Comparison of ENCODE assay signal across 23 mouse cellular contexts in the genomic region with DNA sequence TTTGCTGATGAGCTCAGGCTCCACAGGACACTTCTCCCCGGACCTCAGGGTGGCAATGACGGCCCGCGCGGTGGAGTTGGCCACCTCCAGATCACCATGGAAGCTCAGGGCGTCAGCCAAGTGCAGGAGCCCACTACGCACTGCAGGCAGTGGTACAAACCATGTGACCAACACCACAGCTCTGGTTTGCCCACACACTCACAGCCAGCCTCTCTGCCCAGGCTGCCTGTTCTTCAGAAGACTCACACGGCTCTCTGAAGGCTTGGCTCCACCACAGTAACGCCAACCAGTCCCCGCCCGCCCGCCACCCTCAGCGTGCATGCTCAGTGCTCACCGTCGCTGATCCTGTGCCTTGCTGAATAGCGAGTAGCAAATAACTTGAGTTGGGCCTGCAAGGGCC. TPM values are rescaled to one million over a fixed set of nuclear protein-coding genes. Genes with fewer than 3 reads are reported as not detected.
DNase-seq lines count a peak whose midpoint lies in the region; ATAC-seq lines count a peak whose summit lies in the region.
"Had no signal": no experiment of that assay in that cellular context is flagged by ENCODE, and none has a peak within 500 bp of the region (broad histone marks: within the 10 kb centered on the region; RNA-seq: fewer than 3 reads in every experiment).

No protein-coding gene starts in this region.

- ATAC-seq in midbrain, embryonic 16.5 days = no peak
- ATAC-seq: forebrain, embryonic 15.5 days; inflammation-experienced regulatory T-cells, adult 6 months had no signal

- DNase-seq in layer of hippocampus, adult 18-20 months (ENCODE audit: low spot score in 2 of 2) = peak; percentile 39 to 66
- no peak for DNase-seq in layer of hippocampus, postnatal 10 days (ENCODE audit: low spot score in 2 of 2)
- DNase-seq in right cerebral cortex, postnatal 25 days = peak; percentile 74
- DNase-seq in right cerebral cortex, postnatal 4 days = no peak
- peak; percentile 40 to 59 for DNase-seq in left cerebral cortex, postnatal 14 days (ENCODE audit: low spot score in 2 of 2)
- DNase-seq in urinary bladder, adult 2 months (ENCODE audit: low spot score) = no peak
- DNase-seq: adrenal gland, adult 8-10 months; cerebellum, adult 9-11 months; heart, adult 18-20 months; kidney, adult 2 months; kidney, postnatal 25 days; lung, adult 2 months; lung, postnatal 36 days; spleen, adult 18-20 months; thymus, postnatal 36 days had no signal

- no peak overlapping the region for H3K27ac ChIP-seq in midbrain, embryonic 16.5 days (ENCODE audit: low read length)
- H3K27ac ChIP-seq: embryonic facial prominence, embryonic 13.5 days; forebrain, embryonic 15.5 days; heart, embryonic 13.5 days; hindbrain, embryonic 13.5 days had no signal

- WGBS in midbrain, embryonic 16.5 days = 89% methylated on average over 16 of the region's 16 CpGs

- H3K36me3 ChIP-seq in midbrain, embryonic 16.5 days (ENCODE audit: control insufficient read depth, insufficient read depth, low read length) = peaks cover 77% of the 10 kb centered on the region

- H3K9ac ChIP-seq in midbrain, embryonic 16.5 days (ENCODE audit: low read depth, low read length) = no peak overlapping the region
- H3K9ac ChIP-seq: forebrain, embryonic 15.5 days; heart, embryonic 13.5 days; hindbrain, embryonic 13.5 days had no signal

- H3K9me3 ChIP-seq in midbrain, embryonic 16.5 days (replicated peaks; ENCODE audit: control insufficient read depth, low read length, poor library complexity, severe bottlenecking) = no peaks in the 10 kb centered on the region
- H3K9me3 ChIP-seq: embryonic facial prominence, embryonic 13.5 days; forebrain, embryonic 15.5 days; heart, embryonic 13.5 days; hindbrain, embryonic 13.5 days had no signal

- no peaks in the 10 kb centered on the region for H3K4me1 ChIP-seq in midbrain, embryonic 16.5 days (ENCODE audit: control insufficient read depth, insufficient read depth, low read length)
- H3K4me1 ChIP-seq: embryonic facial prominence, embryonic 13.5 days; forebrain, embryonic 15.5 days; heart, embryonic 13.5 days; hindbrain, embryonic 13.5 days had no signal

- no peaks in the 10 kb centered on the region for H3K27me3 ChIP-seq in midbrain, embryonic 16.5 days (ENCODE audit: control insufficient read depth, insufficient read depth, low read depth, low read length)
- H3K27me3 ChIP-seq: CH12.LX; embryonic facial prominence, embryonic 13.5 days; forebrain, embryonic 15.5 days; heart, embryonic 13.5 days; hindbrain, embryonic 13.5 days had no signal

- no peak overlapping the region for H3K4me3 ChIP-seq in midbrain, embryonic 16.5 days (ENCODE audit: low read depth, low read length)
- H3K4me3 ChIP-seq: embryonic facial prominence, embryonic 13.5 days; forebrain, embryonic 15.5 days; heart, embryonic 13.5 days; hindbrain, embryonic 13.5 days had no signal

- intact Hi-C loops in left cerebral cortex, postnatal 14 days (cut with DNase I) = loop anchor here (10.0 kb wide), 2 partner anchors 223 to 423 kb away; no protein-coding TSS in a partner anchor

- H3K4me2 ChIP-seq in midbrain, embryonic 16.5 days (ENCODE audit: low read length) = no peak overlapping the region
- H3K4me2 ChIP-seq: embryonic facial prominence, embryonic 13.5 days; forebrain, embryonic 15.5 days; heart, embryonic 13.5 days; hindbrain, embryonic 13.5 days; liver, embryonic 11.5 days had no signal

RNA-seq across cellular contexts. Expression of gene Ints1, which starts 17.4 kb away (rescaled TPM):
- 10 to 100 TPM; 79.0 to 89.5 TPM for total RNA-seq in layer of hippocampus, adult 18-20 months (2021)
- total RNA-seq in layer of hippocampus, postnatal 10 days (2021) = 10 to 100 TPM; 91.7 to 93.3 TPM
- total RNA-seq in left cerebral cortex, postnatal 14 days (2021) = 100 to 1,000 TPM in 1 of 2 experiments, 10 to 100 TPM in 1; 96.8 to 102 TPM
- polyA plus RNA-seq in urinary bladder, adult 2 months (2012; rRNA removed) = 12.1 and 20.9 TPM in 2 replicates
- 33.2 TPM in 2 replicates for polyA plus RNA-seq in midbrain, embryonic 16.5 days (2015; fragmentation: Nextera tagmentation; extraction: Ambion mirVana)

RNA-seq across cellular contexts. Expression of gene Micall2, which starts 22.0 kb away (rescaled TPM):
- total RNA-seq in layer of hippocampus, adult 18-20 months (2021) = 1 to 10 TPM; 1.1 to 1.5 TPM
- 1 to 10 TPM; 3.5 to 4.3 TPM for total RNA-seq in layer of hippocampus, postnatal 10 days (2021)
- 1 to 10 TPM; 1.6 to 2.8 TPM for total RNA-seq in left cerebral cortex, postnatal 14 days (2021)
- polyA plus RNA-seq in urinary bladder, adult 2 months (2012; rRNA removed) = 7.1 and 8.3 TPM in 2 replicates
- 14.7 and 15.2 TPM in 2 replicates for polyA plus RNA-seq in midbrain, embryonic 16.5 days (2015; fragmentation: Nextera tagmentation; extraction: Ambion mirVana)
- polyA plus RNA-seq: inflammation-experienced regulatory T-cells, adult 6 months had no signal

RNA-seq across cellular contexts. Expression of gene Mafk, which starts 33.2 kb away (rescaled TPM):
- total RNA-seq in layer of hippocampus, adult 18-20 months (2021) = 10 to 100 TPM; 10.3 to 13.0 TPM
- 10 to 100 TPM; 10.3 to 10.4 TPM for total RNA-seq in layer of hippocampus, postnatal 10 days (2021)
- total RNA-seq in left cerebral cortex, postnatal 14 days (2021) = 1 to 10 TPM; 7.6 to 8.5 TPM
- polyA plus RNA-seq in urinary bladder, adult 2 months (2012; rRNA removed) = 42.3 and 47.7 TPM in 2 replicates
- polyA plus RNA-seq in midbrain, embryonic 16.5 days (2015; fragmentation: Nextera tagmentation; extraction: Ambion mirVana) = 17.6 and 18.8 TPM in 2 replicates

Comparison
In these comparisons a context has a peak if more than half of its experiments do, and no peak if none do; other contexts are left out.
1. DNase-seq: peak in layer of hippocampus, adult 18-20 months (2 of 2), right cerebral cortex, postnatal 25 days (single experiment) and left cerebral cortex, postnatal 14 days (2 of 2); none in layer of hippocampus, postnatal 10 days (0 of 2), right cerebral cortex, postnatal 4 days (single experiment) and urinary bladder, adult 2 months (single experiment).